Mouse (Mus musculus) heart, postnatal 36 days (tissue): ENCODE measurements around the gene Adm. TPM values are rescaled to one million over a fixed set of nuclear protein-coding genes. Genes with fewer than 3 reads are reported as not detected.
"Not testable (repeated sequence)": the region's sequence is repeated elsewhere in the genome, so short reads cannot be mapped to it uniquely, and the experiment has no call there.

Source experiments
- DNase-seq, 2 experiments: peaks; one replicate each; pipeline ENCODE4 v3.0.0; 2021 to 2022
- intact Hi-C: fragments of 180-260 bp; cut with DNase I; formaldehyde crosslinking; loops from one replicate; pipeline ENCODE4 v1.15.1; 2025
- total RNA-seq, 2 experiments: library from RNA; stranded (reverse); gene quantifications; 2 replicates each; pipeline ENCODE4 v1.2.3; 2021

Gene Adm
- total RNA-seq, 2 experiments from 2014 or later: 8.3 to 10.2 TPM

DNA sequence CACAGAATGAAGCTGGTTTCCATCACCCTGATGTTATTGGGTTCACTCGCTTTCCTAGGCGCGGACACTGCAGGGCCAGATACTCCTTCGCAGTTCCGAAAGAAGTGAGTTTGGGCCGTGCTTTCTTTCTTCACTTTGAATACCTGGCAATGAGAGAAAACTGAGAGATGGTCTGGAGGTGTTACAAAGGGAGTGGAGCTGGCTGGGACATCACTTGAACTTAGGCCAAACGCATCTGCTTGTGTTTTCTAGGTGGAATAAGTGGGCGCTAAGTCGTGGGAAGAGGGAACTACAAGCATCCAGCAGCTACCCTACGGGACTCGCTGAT lies 776 bp downstream of the Adm start:
- intact Hi-C loops: loop anchor here (2.0 kb wide), 2 partner anchors 13 to 43 kb away; partner anchors contain the start of gene Sbf2
- DNase-seq: peak in 1 of 2 experiments; percentile 48

GRCm38 (mm10) chr7:110628611-110629354 lies 1.3 kb downstream of the Adm start:
- DNase-seq: peak; percentile 66 to 70
- intact Hi-C loops: loop anchor here (2.0 kb wide), 2 partner anchors 14 to 44 kb away; partner anchors contain the start of gene Sbf2

GRCm38 (mm10) chr7:110629892-110630666 lies 2.6 kb downstream of the Adm start:
- intact Hi-C loops: loop anchor here (1.0 to 2.0 kb wide), 5 partner anchors 15 to 343 kb away; partner anchors contain the start of gene Sbf2
- peak; percentile 90 to 92 for DNase-seq

GRCm38 (mm10) chr7:110631136-110631888 lies 3.9 kb downstream of the Adm start:
- DNase-seq: no peak
- intact Hi-C loops: no loop called here

GRCm38 (mm10) chr7:110635929-110636328 lies 8.5 kb downstream of the Adm start:
- intact Hi-C loops: no loop called here
- DNase-seq: no peak

- intact Hi-C loops: no loop called here
- no peak for DNase-seq
Measured at GRCm38 (mm10) chr7:110636559-110636958, 9.1 kb downstream of the Adm start.

GRCm38 (mm10) chr7:110638305-110639110 lies 11.0 kb downstream of the Adm start:
- intact Hi-C loops: no loop called here
- DNase-seq: no peak

GRCm38 (mm10) chr7:110639291-110639915 lies 11.9 kb downstream of the Adm start:
- DNase-seq: no peak
- intact Hi-C loops: no loop called here

DNA sequence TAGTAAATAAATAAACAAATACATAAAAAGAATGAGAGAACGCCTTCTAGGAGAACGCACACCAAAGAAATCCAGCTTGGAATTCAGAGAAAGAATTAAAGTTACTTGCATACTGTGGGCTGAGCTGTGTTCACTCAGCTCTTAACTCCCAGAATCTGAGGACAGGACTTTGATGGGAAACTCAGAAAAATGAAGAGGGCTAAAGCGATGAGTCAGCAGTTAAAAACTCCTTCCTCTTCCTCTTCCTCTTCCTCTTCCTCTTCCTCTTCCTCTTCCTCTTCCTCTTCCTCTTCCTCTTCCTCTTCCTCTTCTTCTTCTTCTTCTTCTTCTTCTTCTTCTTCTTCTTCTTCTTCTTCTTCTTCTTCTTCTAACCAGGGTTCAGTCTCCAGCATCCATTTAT lies 12.5 kb downstream of the Adm start:
- intact Hi-C loops: loop anchor here (10.0 kb wide), 1 partner anchor 475 kb away; no protein-coding TSS in a partner anchor
- not testable (repeated sequence) for DNase-seq

GRCm38 (mm10) chr7:110645311-110645710 lies 17.9 kb downstream of the Adm start:
- DNase-seq: peak; percentile 59 to 68
- intact Hi-C loops: loop anchor here (1.0 to 10.0 kb wide), 4 partner anchors 96 to 481 kb away; no protein-coding TSS in a partner anchor

GRCm38 (mm10) chr7:110645859-110646258 lies 18.4 kb downstream of the Adm start:
- intact Hi-C loops: loop anchor here (1.0 to 10.0 kb wide), 4 partner anchors 97 to 481 kb away; no protein-coding TSS in a partner anchor
- DNase-seq: no peak

- no peak for DNase-seq
- intact Hi-C loops: loop anchor here (5.0 to 10.0 kb wide), 2 partner anchors 155 to 482 kb away; no protein-coding TSS in a partner anchor
Measured at GRCm38 (mm10) chr7:110646611-110647407, 19.3 kb downstream of the Adm start.

GRCm38 (mm10) chr7:110647559-110648454 lies 20.3 kb downstream of the Adm start:
- intact Hi-C loops: loop anchor here (2.0 to 10.0 kb wide), 3 partner anchors 41 to 483 kb away; no protein-coding TSS in a partner anchor
- DNase-seq: no peak

DNA sequence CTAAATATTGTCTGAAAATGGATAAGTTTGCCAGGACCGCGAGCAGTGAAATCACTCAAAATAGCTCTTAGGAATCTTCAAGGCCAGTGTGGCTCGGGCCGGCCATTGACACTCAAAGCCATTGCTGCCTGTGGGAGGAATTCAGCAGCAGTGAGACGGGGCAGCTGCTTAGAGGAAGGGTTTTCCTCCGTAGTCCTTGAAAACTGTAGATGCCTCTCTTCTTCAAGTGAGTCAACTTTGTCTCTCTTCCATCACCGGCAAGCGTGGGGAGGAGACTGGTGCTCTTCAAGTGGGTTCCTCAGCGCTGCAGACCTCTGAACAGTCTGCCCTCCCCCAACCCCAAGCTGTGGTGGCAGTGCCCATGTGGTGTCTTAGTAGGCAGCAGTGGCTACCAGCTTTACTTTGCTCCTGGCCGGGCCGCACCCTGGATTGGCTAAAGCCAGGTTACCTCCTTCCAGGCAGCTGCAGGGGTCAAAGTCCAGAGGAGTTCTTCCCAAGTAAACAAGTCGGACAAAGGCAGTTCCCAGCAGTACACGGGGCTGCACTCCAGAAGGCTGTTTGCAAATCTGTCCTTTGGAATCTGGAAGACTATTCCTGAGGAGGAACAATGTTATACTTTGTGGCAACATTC lies 21.1 kb downstream of the Adm start:
- DNase-seq: peak in 1 of 2 experiments; percentile 34
- intact Hi-C loops: loop anchor here (2.0 to 10.0 kb wide), 3 partner anchors 40 to 484 kb away; no protein-coding TSS in a partner anchor

- intact Hi-C loops: loop anchor here (2.0 to 10.0 kb wide), 3 partner anchors 39 to 485 kb away; no protein-coding TSS in a partner anchor
Measured at GRCm38 (mm10) chr7:110649133-110649987, 21.9 kb downstream of the Adm start.

DNA sequence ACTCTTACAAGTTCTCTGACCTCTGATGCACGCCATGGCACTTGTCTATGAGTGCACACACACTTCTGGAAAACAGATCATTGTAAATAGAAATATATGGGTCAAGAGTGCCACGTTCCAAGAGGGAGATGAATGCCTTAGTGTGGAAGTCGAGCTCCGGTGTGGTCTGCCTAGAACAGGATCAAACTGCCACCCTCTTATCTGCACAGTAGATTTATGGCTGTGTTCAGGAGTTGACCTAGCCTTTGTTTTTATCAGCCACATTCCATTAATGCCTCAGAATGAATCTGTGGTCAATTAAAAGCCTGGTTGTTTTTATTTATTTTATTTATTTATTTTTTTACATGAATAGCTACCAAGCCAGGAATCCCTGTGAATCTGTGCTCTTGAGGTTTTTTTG lies 23.0 kb downstream of the Adm start:
- DNase-seq: no peak
- intact Hi-C loops: no loop called here

More at GRCm38 (mm10) chr7:110649133-110649987, 21.9 kb downstream of the Adm start:
- DNase-seq: no peak
